In the genomic region with DNA sequence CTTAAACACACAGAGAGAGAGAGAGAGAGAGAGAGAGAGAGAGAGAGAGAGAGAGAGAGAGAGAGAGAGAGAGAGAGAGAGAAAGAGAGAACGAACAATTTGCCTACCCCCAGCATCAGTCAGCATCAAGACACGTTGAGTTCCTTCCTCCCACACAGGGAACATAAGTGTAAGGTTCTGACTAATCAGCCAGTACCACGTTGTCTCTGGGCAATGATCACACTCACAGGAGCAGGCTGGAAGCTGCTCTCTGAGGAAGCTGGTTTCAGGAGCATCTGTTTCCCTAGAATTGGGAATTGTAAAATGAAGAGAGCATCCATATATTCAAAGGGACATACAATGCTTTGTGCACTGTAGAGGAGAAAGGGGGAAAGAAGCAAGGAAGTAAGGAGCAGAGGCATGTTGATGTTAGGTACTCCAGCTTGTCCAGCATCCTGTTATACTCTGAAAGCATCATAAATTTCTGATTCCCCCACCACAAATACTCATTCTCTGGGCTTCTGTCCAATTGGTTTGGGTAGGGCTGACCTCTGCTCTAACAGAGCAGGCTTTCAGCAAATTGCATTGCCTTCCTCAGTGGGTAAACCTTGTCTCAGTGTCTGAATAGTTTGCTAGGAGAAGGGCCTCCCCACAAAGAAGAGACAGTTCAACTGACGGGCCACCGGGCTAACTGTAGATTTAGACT, we compare ENCODE assay signal across 21 mouse cellular contexts.
DNase-seq lines count a peak whose midpoint lies in the region; TF ChIP-seq lines count a peak whose summit lies in the region.
"Had no signal": no experiment of that assay in that cellular context is flagged by ENCODE, and none has a peak within 500 bp of the region (broad histone marks: within the 10 kb centered on the region; RNA-seq: fewer than 3 reads in every experiment).

No protein-coding gene starts in this region.

- no peaks in the 10 kb centered on the region for H3K36me3 ChIP-seq in testis, adult 2 months (ENCODE audit: control insufficient read depth, insufficient read depth, low read length)
- H3K36me3 ChIP-seq: heart, embryonic 13.5 days; limb, embryonic 10.5 days; neural tube, embryonic 13.5 days had no signal

- H3K27ac ChIP-seq in layer of hippocampus, adult 2 months: peak overlapping the region; percentile 85
- H3K27ac ChIP-seq in testis, adult 2 months (ENCODE audit: control insufficient read depth, insufficient read depth, low read depth, low read length): no peak overlapping the region
- H3K27ac ChIP-seq: heart, embryonic 13.5 days; hindbrain, postnatal 0 days; limb, embryonic 10.5 days; macrophage; neural tube, embryonic 13.5 days had no signal

- no peak for TF ChIP-seq CTCF in layer of hippocampus, adult 2 months (conservative IDR thresholded peaks at IDR 0.05)
- TF ChIP-seq CTCF in testis, adult 2 months (IDR thresholded peaks at IDR 0.05; ENCODE audit: control insufficient read depth, insufficient read depth, insufficient replicate concordance, low read depth, low read length): no peak

- H3K4me3 ChIP-seq in layer of hippocampus, adult 2 months: no peak overlapping the region
- peak overlapping the region; percentile 32 for H3K4me3 ChIP-seq in testis, adult 2 months (ENCODE audit: control insufficient read depth, low read depth, low read length)
- H3K4me3 ChIP-seq: heart, embryonic 13.5 days; limb, embryonic 10.5 days; neural tube, embryonic 13.5 days had no signal

- no peak for TF ChIP-seq POLR2A in testis, adult 2 months (IDR thresholded peaks at IDR 0.05; ENCODE audit: control insufficient read depth, low read depth, low read length)

- DNase-seq in layer of hippocampus, adult 2 months (ENCODE audit: low spot score in 2 of 2): peak; percentile 36 to 72
- DNase-seq in layer of hippocampus, postnatal 25 days (ENCODE audit: extremely low spot score in 1 of 2, low spot score in 1 of 2): no peak
- no peak for DNase-seq in testis, postnatal 14 days (ENCODE audit: low spot score)
- peak; percentile 37 for DNase-seq in fibroblast of lung, adult 2 months (ENCODE audit: low read depth)
- DNase-seq in spleen, postnatal 14 days (ENCODE audit: low spot score in 2 of 2): no peak
- DNase-seq in adrenal gland, postnatal 36 days: no peak
- DNase-seq: adrenal gland, adult 2 months; cerebellum, adult 11-12 months; cerebellum, postnatal 36 days; forebrain, postnatal 0 days; heart, postnatal 36 days; kidney, adult 11 months; kidney, postnatal 36 days; lung, adult 2 months; thymus, postnatal 25 days had no signal

- H3K27me3 ChIP-seq in testis, adult 2 months (ENCODE audit: control insufficient read depth, insufficient read depth, low read length): no peaks in the 10 kb centered on the region
- H3K27me3 ChIP-seq: heart, embryonic 13.5 days; neural tube, embryonic 13.5 days had no signal

- H3K4me1 ChIP-seq in testis, adult 2 months (ENCODE audit: control insufficient read depth, insufficient read depth, low read length): no peaks in the 10 kb centered on the region
- H3K4me1 ChIP-seq: heart, embryonic 13.5 days; limb, embryonic 10.5 days; neural tube, embryonic 13.5 days had no signal

Comparison
In these comparisons a context has a peak if more than half of its experiments do, and no peak if none do; other contexts are left out.
1. DNase-seq: peak in layer of hippocampus, adult 2 months (2 of 2) and fibroblast of lung, adult 2 months (single experiment); none in layer of hippocampus, postnatal 25 days (0 of 2), testis, postnatal 14 days (single experiment), spleen, postnatal 14 days (0 of 2) and adrenal gland, postnatal 36 days (0 of 2).